Mouse (Mus musculus) MEL (cell line): ENCODE data around the gene 1700013G24Rik. TPM values are rescaled to one million over a fixed set of nuclear protein-coding genes. Genes with fewer than 3 reads are reported as not detected.

ENCODE experiments used
- DNase-seq: peaks from one replicate; pipeline ENCODE4 v3.0.0; 2011; ENCODE audit warnings: low read depth, low spot score
- H3K27ac ChIP-seq: 2 replicates; pipeline ENCODE4 v1.5.1; 2012; ENCODE audit warnings: low read depth, mild to moderate bottlenecking, control low read depth, low read length, moderate library complexity; ENCODE audit not compliant: control insufficient read depth
- H3K27me3 ChIP-seq, 2 experiments: fragments of 150-350 bp in 1 of 2; sonication (generic) in 1 of 2; 2 replicates each; pipeline ENCODE4 v1.6.1; 2012; ENCODE audit warnings: low read length in 2 of 2, mild to moderate bottlenecking in 2 of 2, improper control_type of control experiment in 1 of 2, moderate library complexity in 1 of 2; ENCODE audit not compliant: insufficient read depth in 2 of 2, control insufficient read depth in 1 of 2
- H3K36me3 ChIP-seq, 2 experiments: 2 replicates each; pipeline ENCODE4 v1.6.1; 2012 to 2014; ENCODE audit warnings: low read length in 2 of 2, improper control_type of control experiment in 1 of 2, inconsistent platforms in 1 of 2, mild to moderate bottlenecking in 1 of 2; ENCODE audit not compliant: insufficient read depth in 2 of 2, control insufficient read depth in 1 of 2
- H3K4me1 ChIP-seq, 2 experiments: fragments of 150-350 bp in 1 of 2; sonication (generic) in 1 of 2; 2 replicates each; pipeline ENCODE4 v1.6.1; 2012; ENCODE audit warnings: low read length in 2 of 2, improper control_type of control experiment in 1 of 2, mild to moderate bottlenecking in 1 of 2; ENCODE audit not compliant: insufficient read depth in 2 of 2, control insufficient read depth in 1 of 2
- H3K4me3 ChIP-seq, 2 experiments: fragments of 150-350 bp in 1 of 2; sonication (generic) in 1 of 2; 2 replicates each; pipeline ENCODE4 v1.5.1; 2012; ENCODE audit warnings: low read depth in 2 of 2, low read length in 2 of 2, mild to moderate bottlenecking in 2 of 2, moderate library complexity in 2 of 2, control low read depth in 1 of 2, improper control_type of control experiment in 1 of 2; ENCODE audit not compliant: control insufficient read depth in 1 of 2, insufficient read depth in 1 of 2
- H3K79me2 ChIP-seq: 2 replicates; pipeline ENCODE4 v1.6.1; 2012; ENCODE audit warnings: mild to moderate bottlenecking, low read length, moderate library complexity; ENCODE audit not compliant: control insufficient read depth, poor library complexity, insufficient read depth
- H3K9ac ChIP-seq: 2 replicates; pipeline ENCODE4 v1.6.1; 2012; ENCODE audit warnings: low read depth, mild to moderate bottlenecking, control low read depth, low read length, moderate library complexity; ENCODE audit not compliant: control insufficient read depth, poor library complexity, severe bottlenecking
- H3K9me3 ChIP-seq: fragments of 150-350 bp; sonication (generic); replicated peaks from 2 replicates; pipeline ENCODE4 v1.6.1; 2012; ENCODE audit warnings: mild to moderate bottlenecking, low read length, improper control_type of control experiment, moderate library complexity; ENCODE audit not compliant: insufficient read depth
- CHD1 ChIP-seq: IDR thresholded peaks from 2 replicates; pipeline ENCODE4 v1.6.1; 2012; ENCODE audit warnings: low read depth, mild to moderate bottlenecking, inconsistent platforms, low read length, improper control_type of control experiment
- E2F4 ChIP-seq: IDR thresholded peaks from 2 replicates; pipeline ENCODE4 v1.6.1; 2011; ENCODE audit warnings: low read depth, low read length, improper control_type of control experiment, borderline replicate concordance
- EP300 ChIP-seq, 2 experiments: IDR thresholded peaks; 2 replicates each; pipeline ENCODE4 v1.6.1; 2011; ENCODE audit warnings: improper control_type of control experiment in 2 of 2, low read length in 2 of 2, low read depth in 1 of 2, mild to moderate bottlenecking in 1 of 2
- ETS1 ChIP-seq: IDR thresholded peaks from 2 replicates; pipeline ENCODE4 v1.6.1; 2012; ENCODE audit warnings: low read depth, mild to moderate bottlenecking, inconsistent platforms, low read length, improper control_type of control experiment, moderate library complexity
- GATA1 ChIP-seq: IDR thresholded peaks from 2 replicates; pipeline ENCODE4 v1.6.1; 2011; ENCODE audit warnings: low read depth, low read length, improper control_type of control experiment
- JUND ChIP-seq: IDR thresholded peaks from 2 replicates; pipeline ENCODE4 v1.6.1; 2011; ENCODE audit warnings: low read depth, mild to moderate bottlenecking, improper control_type of control experiment, low read length
- MAFK ChIP-seq: IDR thresholded peaks from 2 replicates; pipeline ENCODE4 v1.6.1; 2011; ENCODE audit warnings: low read depth, mild to moderate bottlenecking, low read length, improper control_type of control experiment, borderline replicate concordance
- MAX ChIP-seq: IDR thresholded peaks from 2 replicates; pipeline ENCODE4 v1.6.1; 2011; ENCODE audit warnings: low read length, improper control_type of control experiment
- MAZ ChIP-seq: IDR thresholded peaks from 2 replicates; pipeline ENCODE4 v1.6.1; 2012; ENCODE audit warnings: low read depth, mild to moderate bottlenecking, inconsistent platforms, low read length, improper control_type of control experiment
- MEF2A ChIP-seq: IDR thresholded peaks from 2 replicates; pipeline ENCODE4 v1.6.1; 2014; ENCODE audit warnings: low read depth, mild to moderate bottlenecking, inconsistent platforms, low read length, improper control_type of control experiment; ENCODE audit not compliant: poor library complexity, insufficient replicate concordance, severe bottlenecking; ENCODE audit errors: extremely low read depth
- MXI1 ChIP-seq: IDR thresholded peaks from 2 replicates; pipeline ENCODE4 v1.6.1; 2011; ENCODE audit warnings: mild to moderate bottlenecking, low read depth, low read length, improper control_type of control experiment
- MYC ChIP-seq: IDR thresholded peaks from 2 replicates; pipeline ENCODE4 v1.6.1; 2011; ENCODE audit warnings: low read depth, mild to moderate bottlenecking, low read length, improper control_type of control experiment, moderate library complexity
- NELFE ChIP-seq: IDR thresholded peaks from 2 replicates; pipeline ENCODE4 v1.6.1; 2011; ENCODE audit warnings: low read depth, low read length, improper control_type of control experiment
- NRF1 ChIP-seq: IDR thresholded peaks from 2 replicates; pipeline ENCODE4 v1.6.1; 2014; ENCODE audit warnings: low read depth, mild to moderate bottlenecking, inconsistent platforms, low read length, improper control_type of control experiment, moderate library complexity; ENCODE audit not compliant: poor library complexity, insufficient read depth, severe bottlenecking
- POLR2AphosphoS5 ChIP-seq: IDR thresholded peaks from 2 replicates; pipeline ENCODE4 v1.6.1; 2012; ENCODE audit warnings: low read depth, borderline replicate concordance, mild to moderate bottlenecking, inconsistent platforms, low read length, moderate library complexity, mixed read lengths
- RAD21 ChIP-seq: IDR thresholded peaks from 2 replicates; pipeline ENCODE4 v1.6.1; 2011; ENCODE audit warnings: mild to moderate bottlenecking, low read depth, low read length, improper control_type of control experiment
- RCOR1 ChIP-seq: IDR thresholded peaks from 2 replicates; pipeline ENCODE4 v1.6.1; 2012; ENCODE audit warnings: low read depth, mild to moderate bottlenecking, inconsistent platforms, low read length, improper control_type of control experiment
- SMC3 ChIP-seq: IDR thresholded peaks from 2 replicates; pipeline ENCODE4 v1.6.1; 2011; ENCODE audit warnings: low read depth, low read length, improper control_type of control experiment
- TAL1 ChIP-seq: IDR thresholded peaks from 2 replicates; pipeline ENCODE4 v1.6.1; 2012; ENCODE audit warnings: mild to moderate bottlenecking, inconsistent platforms, low read length, moderate library complexity, mixed read lengths
- UBTF ChIP-seq: IDR thresholded peaks from 2 replicates; pipeline ENCODE4 v1.6.1; 2012; ENCODE audit warnings: low read depth, mild to moderate bottlenecking, inconsistent platforms, low read length, improper control_type of control experiment, moderate library complexity, borderline replicate concordance; ENCODE audit not compliant: insufficient read depth
- USF1 ChIP-seq: IDR thresholded peaks from 2 replicates; pipeline ENCODE4 v1.6.1; 2014; ENCODE audit warnings: low read depth, mild to moderate bottlenecking, inconsistent platforms, low read length, improper control_type of control experiment, moderate library complexity
- ZNF384 ChIP-seq: IDR thresholded peaks from 2 replicates; pipeline ENCODE4 v1.6.1; 2012; ENCODE audit warnings: low read depth, mild to moderate bottlenecking, inconsistent platforms, low read length, improper control_type of control experiment
- polyA plus RNA-seq, 2 experiments: library from polyadenylated mRNA; stranded (reverse) in 1 of 2; unstranded in 1 of 2; fragments of >175 nt in 1 of 2; fragments of >200 nt in 1 of 2; gene quantifications; 2 replicates each; pipeline versions ENCODE4 v1.2.1 to v1.2.4; 2012; ENCODE audit warnings: low replicate concordance in 2 of 2, low read depth in 1 of 2; ENCODE audit not compliant: insufficient read length in 2 of 2, insufficient read depth in 1 of 2, missing spikeins in 1 of 2
- total RNA-seq: library from RNA; depleted of rRNA; stranded (reverse); fragments of 300-350 nt; gene quantifications from 2 replicates; pipeline ENCODE4 v1.2.3, GENCODE M21; 2012

1700013G24Rik gene
- total and polyA plus RNA-seq, 3 experiments: not detected

DNA sequence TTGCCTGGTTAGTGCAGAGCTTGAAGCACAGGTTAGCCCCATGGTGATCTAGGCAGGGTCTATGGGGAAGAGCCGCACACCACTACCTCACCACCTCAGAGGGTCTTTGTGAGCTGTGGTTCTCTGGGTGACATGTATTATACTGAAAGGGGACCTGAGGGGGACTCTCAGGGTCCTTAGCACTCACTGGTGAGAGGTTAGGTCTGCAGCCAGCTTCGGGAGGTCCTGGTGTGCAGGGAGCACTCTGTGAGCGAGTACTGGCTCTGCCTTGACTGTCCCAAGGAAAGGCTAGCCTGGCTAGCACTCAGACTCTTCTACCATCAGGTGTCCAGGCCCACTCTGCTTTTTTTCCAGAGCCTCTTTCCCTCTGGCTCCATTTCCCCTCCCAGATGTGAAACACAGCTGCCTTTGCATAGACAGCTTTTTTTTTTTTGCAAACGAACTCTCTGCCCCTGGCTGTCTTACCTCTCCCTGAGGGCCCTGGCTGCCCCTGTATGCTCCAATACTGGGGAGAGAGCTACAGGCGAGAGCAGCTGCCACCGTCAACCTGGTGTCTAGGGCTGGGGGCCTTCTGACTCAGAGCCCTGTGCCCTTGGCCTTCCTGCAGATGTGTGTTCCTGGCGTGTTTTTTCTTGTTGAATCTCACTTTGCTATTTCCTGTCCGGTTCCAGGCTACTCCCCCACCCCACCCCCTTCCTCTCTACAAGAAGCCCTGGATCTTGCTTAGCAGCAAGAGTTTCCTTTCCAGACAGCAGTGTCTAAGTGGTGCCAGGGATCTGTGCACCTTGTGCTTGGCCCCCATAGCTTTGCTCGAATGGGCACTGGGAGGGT lies 45.0 kb downstream of the 1700013G24Rik start:
- Histone ChIP-seq H3K4me3 (no peak overlapping the region), H3K27me3 (no peaks in the 10 kb centered on the region), H3K79me2 (no peaks in the 10 kb centered on the region), H3K9ac (no peak overlapping the region), H3K27ac (no peak overlapping the region), H3K36me3 (no peaks in the 10 kb centered on the region), H3K9me3 (no peaks in the 10 kb centered on the region), H3K4me1 (no peaks in the 10 kb centered on the region)
- DNase-seq: no peak
- TF ChIP-seq NRF1: no peak
- TF ChIP-seq ETS1: no peak
- TF ChIP-seq JUND: no peak
- TF ChIP-seq MAX: no peak
- no peak for TF ChIP-seq E2F4

DNA sequence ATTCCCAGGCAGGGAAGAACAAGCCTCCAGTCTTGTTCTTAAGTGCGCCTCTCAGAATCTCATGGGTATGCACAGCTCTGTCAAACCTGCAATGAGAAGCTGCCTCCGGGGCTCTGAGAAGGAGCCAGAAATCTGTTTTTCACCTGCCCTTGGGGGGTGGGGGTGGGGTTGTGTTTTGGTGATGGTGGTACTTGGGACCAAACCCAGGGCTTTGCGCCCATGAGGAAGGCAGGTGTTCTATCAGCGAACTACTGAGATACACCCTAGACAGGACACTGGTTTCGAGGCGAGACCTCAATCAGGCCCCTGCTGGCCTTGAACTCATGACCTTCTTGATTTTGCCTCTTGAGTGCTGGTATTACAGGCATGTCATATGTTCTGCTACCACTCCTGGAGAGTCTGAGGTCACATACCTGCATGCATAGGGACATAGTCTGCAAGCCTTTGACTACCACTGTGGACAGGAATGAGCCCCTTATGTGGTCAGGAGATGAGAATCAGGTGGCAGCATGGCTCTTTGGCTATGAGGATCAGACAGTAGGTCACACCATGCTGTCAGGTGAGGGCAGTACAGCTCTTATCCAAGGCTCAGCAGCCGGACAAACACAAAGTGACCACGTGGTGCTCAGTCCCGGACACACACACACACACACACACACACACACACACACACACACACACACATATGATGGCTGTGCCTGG lies 45.9 kb downstream of the 1700013G24Rik start:
- no peaks in the 10 kb centered on the region for H3K9me3 ChIP-seq
- H3K79me2 ChIP-seq: no peaks in the 10 kb centered on the region
- DNase-seq: no peak
- H3K4me3 ChIP-seq: no peak overlapping the region
- H3K27ac ChIP-seq: no peak overlapping the region
- no peak overlapping the region for H3K9ac ChIP-seq
- H3K36me3 ChIP-seq: no peaks in the 10 kb centered on the region
- H3K4me1 ChIP-seq: no peaks in the 10 kb centered on the region
- H3K27me3 ChIP-seq: no peaks in the 10 kb centered on the region
- no peak for TF ChIP-seq ZNF384
- no peak for TF ChIP-seq MXI1
- TF ChIP-seq, all 39 proteins: peak for 0

DNA sequence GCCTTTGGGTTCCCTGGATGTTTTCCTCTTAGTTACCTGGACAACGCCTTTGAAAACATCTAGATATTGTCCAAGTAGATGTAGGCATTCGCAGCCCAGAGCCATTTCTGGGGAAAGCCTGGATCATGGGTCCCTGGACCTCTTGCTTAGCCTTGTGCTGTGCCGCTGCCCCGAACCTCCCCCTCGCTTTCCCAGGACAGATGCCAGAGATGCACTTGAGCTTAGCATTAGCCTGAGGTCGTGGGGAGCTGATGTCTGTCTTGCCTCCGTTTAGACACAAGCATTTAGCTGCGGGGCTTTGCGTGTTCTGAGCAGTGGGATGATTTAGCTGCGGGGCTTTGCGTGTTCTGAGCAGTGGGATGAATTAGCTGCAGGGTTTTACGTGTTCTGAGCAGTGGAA lies 47.1 kb downstream of the 1700013G24Rik start:
- Histone ChIP-seq H3K36me3 (no peaks in the 10 kb centered on the region), H3K4me1 (no peaks in the 10 kb centered on the region)

More for the DNA sequence above, 47.1 kb downstream of the 1700013G24Rik start:
- Histone ChIP-seq H3K79me2 (no peaks in the 10 kb centered on the region), H3K4me3 (no peak overlapping the region), H3K9me3 (no peaks in the 10 kb centered on the region), H3K9ac (no peak overlapping the region), H3K27ac (no peak overlapping the region), H3K27me3 (no peaks in the 10 kb centered on the region)
- DNase-seq: no peak
- no peak for TF ChIP-seq NELFE
- no peak for TF ChIP-seq MEF2A
- no peak for TF ChIP-seq EP300 (IDR thresholded peaks at IDR 0.05; ENCODE audit: low read depth in 1 of 2, low read length in 2 of 2)
- TF ChIP-seq ETS1: no peak
- no peak for TF ChIP-seq UBTF
- no peak for TF ChIP-seq MAX
- no peak for TF ChIP-seq GATA1
- TF ChIP-seq MYC: no peak
- no peak for TF ChIP-seq RAD21
- no peak for TF ChIP-seq RCOR1
- no peak for TF ChIP-seq CHD1
- TF ChIP-seq SMC3: no peak
- TF ChIP-seq NRF1: no peak
- no peak for TF ChIP-seq MAFK
- TF ChIP-seq POLR2AphosphoS5: no peak
- no peak for TF ChIP-seq MAZ
- TF ChIP-seq TAL1: no peak
- TF ChIP-seq USF1: no peak
